Mouse (Mus musculus): ENCODE data around the gene Smg6.

GRCm38 (mm10) chr11:75158432-75158831 is 232.8 kb downstream of the Smg6 start:
- TF ChIP-seq CTCF (IDR thresholded peaks at IDR 0.05; ENCODE audit: low read depth, low read length) (no peak), POLR2A (IDR thresholded peaks at IDR 0.05; ENCODE audit: insufficient read depth, low read length) (no peak), EP300 (IDR thresholded peaks at IDR 0.05; ENCODE audit: insufficient read depth, low read depth, low read length) (no peak)

Measured in ES-Bruce4 (cell line).